Mouse (Mus musculus) stomach, postnatal 0 days (tissue): ENCODE measurements at regions not wholly inside any gene's neighbourhood (a gene's known extent, or its start where the extent isn't known, plus 50 kb on each side); places are given as distances from the start of the nearest gene placed in this dataset.
A peak's percentile ranks its signal among the peaks of the same experiment; 100 is the strongest.

Experiments used
- ATAC-seq: fragments of 200-750 bp; cut with Nextera tagmentation; 2 replicates; pipeline ENCODE4 v1.8.0; 2017; ENCODE audit not compliant: low FRiP score, low TSS enrichment
- DNase-seq: peaks from one replicate; pipeline ENCODE4 v3.0.0-alpha.2; 2016; ENCODE audit warnings: low spot score
- H3K27ac ChIP-seq: fragments of 300-500 bp; sonication (generic); replicated peaks from 2 replicates; pipeline ENCODE4 v1.5.1; 2014; ENCODE audit warnings: mild to moderate bottlenecking, control low read depth
- H3K27me3 ChIP-seq: fragments of 300-500 bp; sonication (generic); 2 replicates; pipeline ENCODE4 v1.6.1; 2014; ENCODE audit warnings: low read length; ENCODE audit not compliant: control insufficient read depth, insufficient read depth
- H3K36me3 ChIP-seq: fragments of 300-500 bp; sonication (generic); 2 replicates; pipeline ENCODE4 v1.6.1; 2014; ENCODE audit warnings: low read length, mixed read lengths; ENCODE audit not compliant: control insufficient read depth, insufficient read depth
- H3K4me1 ChIP-seq: fragments of 300-500 bp; sonication (generic); replicated peaks from 2 replicates; pipeline ENCODE4 v1.6.1; 2014; ENCODE audit warnings: antibody characterized with exemption; ENCODE audit not compliant: control insufficient read depth, insufficient read depth
- H3K4me2 ChIP-seq: fragments of 300-500 bp; sonication (generic); replicated peaks from 2 replicates; pipeline ENCODE4 v1.6.1; 2014; ENCODE audit warnings: low read depth, mild to moderate bottlenecking, control low read depth, moderate library complexity
- H3K4me3 ChIP-seq: fragments of 300-500 bp; sonication (generic); 2 replicates; pipeline ENCODE4 v1.5.1; 2014; ENCODE audit warnings: low read depth, low read length, control low read depth
- H3K9ac ChIP-seq: fragments of 300-500 bp; sonication (generic); 2 replicates; pipeline ENCODE4 v1.6.1; 2014; ENCODE audit warnings: mild to moderate bottlenecking, low read length, control low read depth, mixed read lengths
- H3K9me3 ChIP-seq: fragments of 300-500 bp; sonication (generic); 2 replicates; pipeline ENCODE4 v1.6.1; 2016; ENCODE audit warnings: low read length; ENCODE audit not compliant: control insufficient read depth
- CTCF ChIP-seq: IDR thresholded peaks from 2 replicates; pipeline ENCODE4 v1.5.1; 2016; ENCODE audit warnings: antibody characterized with exemption, low read depth, mild to moderate bottlenecking, moderate library complexity
- EP300 ChIP-seq: optimal IDR thresholded peaks from 2 replicates; pipeline ENCODE3; 2016; ENCODE audit warnings: antibody characterized with exemption
- WGBS: fragments of 180-500 bp; shearing (Covaris S2); extraction: QIAGEN DNeasy Blood & Tissue Kit; methylation state at CpG from one replicate; pipeline ENCODE4 v1.1.7; 2014; 5-methylcytosine and 5-hydroxymethylcytosine counted together

- TF ChIP-seq EP300: no peak
- no peak for TF ChIP-seq CTCF
- Histone ChIP-seq H3K36me3 (no peaks in the 10 kb centered on the region), H3K4me3 (no peak overlapping the region), H3K4me1 (no peaks in the 10 kb centered on the region), H3K27ac (no peak overlapping the region), H3K4me2 (no peak overlapping the region), H3K9me3 (no peaks in the 10 kb centered on the region), H3K9ac (no peak overlapping the region), H3K27me3 (no peaks in the 10 kb centered on the region)
- DNase-seq (peak; percentile 30), ATAC-seq (no peak)
- 18% methylated on average over 15 of the region's 15 CpGs for WGBS
These were observed 119.2 kb downstream of the Syk start for GRCm38 (mm10) chr13:52702201-52702611.

GRCm38 (mm10) chr13:52703401-52704164, 120.6 kb downstream of the Syk start:
- ATAC-seq (no peak), DNase-seq (no peak)
- TF ChIP-seq CTCF (no peak), EP300 (no peak)
- no peak overlapping the region for H3K27ac ChIP-seq
- H3K9ac ChIP-seq: no peak overlapping the region
- no peaks in the 10 kb centered on the region for H3K4me1 ChIP-seq
- WGBS: 68% methylated on average over 12 of the region's 12 CpGs
- H3K27me3 ChIP-seq: no peaks in the 10 kb centered on the region
- no peak overlapping the region for H3K4me3 ChIP-seq
- H3K36me3 ChIP-seq: no peaks in the 10 kb centered on the region
- H3K9me3 ChIP-seq: no peaks in the 10 kb centered on the region
- no peak overlapping the region for H3K4me2 ChIP-seq

- DNase-seq (peak; percentile 25), ATAC-seq (no peak; the same call in 1 of the 2 replicates)
These were observed 121.7 kb downstream of the Syk start for GRCm38 (mm10) chr13:52704673-52705072.

GRCm38 (mm10) chr13:52709580-52709979, 126.6 kb downstream of the Syk start:
- Histone ChIP-seq H3K9me3 (no peaks in the 10 kb centered on the region), H3K4me1 (no peaks in the 10 kb centered on the region), H3K27ac (no peak overlapping the region), H3K27me3 (no peaks in the 10 kb centered on the region), H3K36me3 (no peaks in the 10 kb centered on the region), H3K4me2 (no peak overlapping the region), H3K4me3 (no peak overlapping the region), H3K9ac (no peak overlapping the region)
- DNase-seq (no peak), ATAC-seq (no peak)
- WGBS: 61% methylated on average over 5 of the region's 5 CpGs
- TF ChIP-seq CTCF (no peak), EP300 (no peak)

More at GRCm38 (mm10) chr13:52704673-52705072, 121.7 kb downstream of the Syk start:
- TF ChIP-seq CTCF: no peak
- TF ChIP-seq EP300: no peak
- Histone ChIP-seq H3K9me3 (no peaks in the 10 kb centered on the region), H3K27me3 (no peaks in the 10 kb centered on the region), H3K4me2 (no peak overlapping the region), H3K4me3 (no peak overlapping the region), H3K36me3 (no peaks in the 10 kb centered on the region), H3K4me1 (no peaks in the 10 kb centered on the region), H3K9ac (no peak overlapping the region), H3K27ac (no peak overlapping the region)
- 25% methylated on average over 3 of the region's 3 CpGs for WGBS

GRCm38 (mm10) chr13:52711713-52712369, 128.9 kb downstream of the Syk start:
- no peaks in the 10 kb centered on the region for H3K9me3 ChIP-seq
- H3K9ac ChIP-seq: no peak overlapping the region
- no peaks in the 10 kb centered on the region for H3K4me1 ChIP-seq
- no peak overlapping the region for H3K4me3 ChIP-seq
- 27% methylated on average over 9 of the region's 9 CpGs for WGBS
- TF ChIP-seq CTCF (peak; percentile 96), EP300 (no peak)
- no peak overlapping the region for H3K4me2 ChIP-seq
- H3K27me3 ChIP-seq: no peaks in the 10 kb centered on the region
- DNase-seq (peak; percentile 83), ATAC-seq (peak; percentile 78)
- no peak overlapping the region for H3K27ac ChIP-seq
- H3K36me3 ChIP-seq: no peaks in the 10 kb centered on the region

- H3K27me3 ChIP-seq: no peaks in the 10 kb centered on the region
- ATAC-seq: no peak
- DNase-seq: no peak
- no peak overlapping the region for H3K27ac ChIP-seq
- H3K9me3 ChIP-seq: no peaks in the 10 kb centered on the region
- H3K36me3 ChIP-seq: no peaks in the 10 kb centered on the region
- H3K4me2 ChIP-seq: no peak overlapping the region
- WGBS: 83% methylated on average over 6 of the region's 6 CpGs
- no peak overlapping the region for H3K4me3 ChIP-seq
- no peak overlapping the region for H3K9ac ChIP-seq
- TF ChIP-seq CTCF (no peak), EP300 (no peak)
- no peaks in the 10 kb centered on the region for H3K4me1 ChIP-seq
These were observed 138.5 kb downstream of the Syk start for GRCm38 (mm10) chr13:52721463-52721862.
